Mouse (Mus musculus): ENCODE data around the gene Gm12394. TPM values are rescaled to one million over a fixed set of nuclear protein-coding genes. Genes with fewer than 3 reads are reported as not detected.

The Gm12394 gene
- polyA plus RNA-seq, 1 experiment from 2014 or later: 0.05 TPM

DNA sequence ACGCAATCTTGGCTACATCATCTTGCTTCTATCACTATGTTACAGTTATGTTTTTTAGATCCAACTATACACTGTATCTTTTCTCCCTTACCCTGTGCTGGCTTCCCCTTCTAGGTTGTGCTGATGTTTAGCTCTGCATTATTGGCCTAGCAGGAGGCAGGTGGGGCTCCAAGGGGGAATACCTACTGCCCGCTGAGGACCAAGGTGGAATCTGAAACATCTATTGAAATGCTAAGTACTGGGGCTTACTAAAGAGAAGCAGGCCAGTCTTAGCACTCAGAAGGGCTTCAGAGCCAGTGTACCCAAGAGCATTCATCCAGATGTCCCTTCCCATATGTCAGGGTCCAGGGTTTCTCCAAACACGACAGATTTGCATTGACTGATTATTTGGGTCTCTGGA, 42.3 kb upstream of the Gm12394 start:
- no peak for ATAC-seq
- H3K27ac ChIP-seq (ENCODE audit: low read depth, low read length): no peak overlapping the region
- WGBS: 36% methylated on average over 3 of the region's 3 CpGs

DNA sequence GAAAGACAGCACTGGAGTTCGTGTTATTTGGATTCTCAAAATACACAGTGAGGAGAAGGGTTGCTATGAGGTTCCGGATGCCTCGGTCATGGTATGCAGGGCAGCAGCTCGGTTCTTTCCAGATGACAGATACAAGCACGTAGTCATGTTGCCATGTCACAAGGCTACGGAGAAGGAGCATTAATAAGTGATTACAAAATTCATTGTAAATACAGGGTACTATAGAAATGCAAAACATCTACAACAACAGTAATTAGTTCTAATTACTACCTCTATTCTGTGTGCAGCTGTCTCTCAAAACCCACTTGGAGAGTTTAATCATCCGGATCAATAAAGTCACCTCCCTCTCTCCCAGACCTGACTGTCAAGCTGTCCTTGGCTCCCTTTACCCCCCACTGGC, 38.5 kb upstream of the Gm12394 start:
- Histone ChIP-seq H3K4me3 (ENCODE audit: low read depth, low read length) (no peak overlapping the region), H3K27ac (ENCODE audit: low read depth, low read length) (no peak overlapping the region), H3K36me3 (ENCODE audit: control insufficient read depth, insufficient read depth) (no peaks in the 10 kb centered on the region), H3K27me3 (replicated peaks; ENCODE audit: control insufficient read depth, insufficient read depth, low read length) (no peaks in the 10 kb centered on the region), H3K9ac (ENCODE audit: low read depth, low read length) (no peak overlapping the region), H3K9me3 (ENCODE audit: control insufficient read depth) (no peaks in the 10 kb centered on the region), H3K4me1 (replicated peaks; ENCODE audit: control insufficient read depth, insufficient read depth, low read length) (no peaks in the 10 kb centered on the region), H3K4me2 (replicated peaks; ENCODE audit: low read depth) (no peak overlapping the region)
- no peak for TF ChIP-seq CTCF (IDR thresholded peaks at IDR 0.05; ENCODE audit: low read depth)
- WGBS: 73% methylated on average over 7 of the region's 7 CpGs
- ATAC-seq: no peak

More for the DNA sequence above, 42.3 kb upstream of the Gm12394 start:
- no peak overlapping the region for H3K4me2 ChIP-seq (replicated peaks; ENCODE audit: low read depth)
- H3K9me3 ChIP-seq (ENCODE audit: control insufficient read depth): no peaks in the 10 kb centered on the region
- no peak overlapping the region for H3K9ac ChIP-seq (ENCODE audit: low read depth, low read length)
- no peak overlapping the region for H3K4me3 ChIP-seq (ENCODE audit: low read depth, low read length)
- no peaks in the 10 kb centered on the region for H3K27me3 ChIP-seq (replicated peaks; ENCODE audit: control insufficient read depth, insufficient read depth, low read length)
- TF ChIP-seq CTCF (IDR thresholded peaks at IDR 0.05; ENCODE audit: low read depth): no peak
- H3K4me1 ChIP-seq (replicated peaks; ENCODE audit: control insufficient read depth, insufficient read depth, low read length): no peaks in the 10 kb centered on the region
- H3K36me3 ChIP-seq (ENCODE audit: control insufficient read depth, insufficient read depth): no peaks in the 10 kb centered on the region

DNA sequence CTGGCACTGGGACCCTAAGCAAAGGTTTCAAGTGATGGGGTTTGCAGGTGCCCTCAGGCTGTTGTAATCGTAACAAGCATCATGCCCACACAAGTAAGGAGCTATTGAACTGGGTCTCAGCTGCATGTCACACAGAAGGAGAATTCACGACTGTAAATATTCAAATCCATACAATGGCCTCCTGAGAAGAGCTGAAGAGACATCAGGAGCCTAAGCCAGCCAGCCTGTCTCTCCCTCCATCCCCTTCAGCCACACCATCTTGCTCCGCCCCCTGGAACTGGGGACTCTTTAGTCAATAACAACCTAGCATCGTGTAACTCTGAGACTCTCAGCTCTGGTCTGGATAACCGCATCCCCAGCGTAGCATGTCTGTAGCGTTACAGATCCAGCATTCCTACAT, 34.6 kb upstream of the Gm12394 start:
- Histone ChIP-seq H3K9me3 (ENCODE audit: control insufficient read depth) (no peaks in the 10 kb centered on the region), H3K4me1 (replicated peaks; ENCODE audit: control insufficient read depth, insufficient read depth, low read length) (no peaks in the 10 kb centered on the region), H3K36me3 (ENCODE audit: control insufficient read depth, insufficient read depth) (no peaks in the 10 kb centered on the region), H3K4me3 (ENCODE audit: low read depth, low read length) (no peak overlapping the region), H3K4me2 (replicated peaks; ENCODE audit: low read depth) (no peak overlapping the region), H3K9ac (ENCODE audit: low read depth, low read length) (no peak overlapping the region), H3K27me3 (replicated peaks; ENCODE audit: control insufficient read depth, insufficient read depth, low read length) (no peaks in the 10 kb centered on the region), H3K27ac (ENCODE audit: low read depth, low read length) (no peak overlapping the region)
- TF ChIP-seq CTCF (IDR thresholded peaks at IDR 0.05; ENCODE audit: low read depth): no peak
- ATAC-seq: no peak
- WGBS: 66% methylated on average over 7 of the region's 7 CpGs

DNA sequence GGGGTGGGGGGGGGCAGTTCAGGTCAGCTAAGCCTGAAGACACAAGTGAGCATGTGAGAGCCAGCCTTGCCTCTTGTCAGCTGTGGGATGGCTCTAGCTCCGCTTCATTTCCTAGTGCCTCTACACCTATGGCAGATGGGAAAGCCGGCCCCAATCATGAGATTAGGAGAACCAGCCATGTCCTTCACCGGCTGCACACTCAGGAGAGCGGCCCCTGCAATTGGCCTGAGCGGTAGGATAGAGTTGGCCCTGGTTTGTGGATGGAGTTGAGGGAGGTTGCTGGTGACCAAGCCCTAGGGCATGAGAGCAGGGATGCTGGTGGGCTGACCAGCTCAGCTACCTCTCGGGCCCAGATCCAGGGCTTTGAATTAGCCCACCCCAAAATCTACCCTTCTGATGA, 32.2 kb upstream of the Gm12394 start:
- Histone ChIP-seq H3K36me3 (ENCODE audit: control insufficient read depth, insufficient read depth) (no peaks in the 10 kb centered on the region), H3K27ac (ENCODE audit: low read depth, low read length) (no peak overlapping the region), H3K9ac (ENCODE audit: low read depth, low read length) (no peak overlapping the region), H3K9me3 (ENCODE audit: control insufficient read depth) (no peaks in the 10 kb centered on the region), H3K4me1 (replicated peaks; ENCODE audit: control insufficient read depth, insufficient read depth, low read length) (no peaks in the 10 kb centered on the region), H3K4me3 (ENCODE audit: low read depth, low read length) (no peak overlapping the region), H3K4me2 (replicated peaks; ENCODE audit: low read depth) (no peak overlapping the region), H3K27me3 (replicated peaks; ENCODE audit: control insufficient read depth, insufficient read depth, low read length) (no peaks in the 10 kb centered on the region)
- no peak for ATAC-seq
- TF ChIP-seq CTCF (IDR thresholded peaks at IDR 0.05; ENCODE audit: low read depth): no peak
- WGBS: 93% methylated on average over 6 of the region's 6 CpGs

DNA sequence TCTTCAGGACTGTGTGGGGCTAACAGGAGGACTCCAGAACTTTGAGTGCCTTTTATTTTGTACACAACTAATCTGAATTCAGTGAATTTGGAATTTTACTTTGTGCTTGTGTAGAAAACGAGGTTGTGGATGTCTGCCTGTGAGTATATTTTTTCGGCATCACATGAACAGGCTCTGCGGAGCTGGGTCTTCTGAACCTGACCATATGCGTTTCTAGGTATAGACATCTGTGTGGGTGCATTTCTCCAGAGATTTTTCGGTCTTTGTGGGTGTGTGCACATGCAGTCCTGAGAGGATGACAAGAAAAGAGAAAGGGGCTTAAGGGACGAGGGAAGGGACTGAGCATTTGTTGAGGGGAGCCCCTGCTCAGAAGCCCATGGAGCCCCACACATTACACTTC, 30.4 kb upstream of the Gm12394 start:
- Histone ChIP-seq H3K27ac (ENCODE audit: low read depth, low read length) (no peak overlapping the region), H3K4me1 (replicated peaks; ENCODE audit: control insufficient read depth, insufficient read depth, low read length) (no peaks in the 10 kb centered on the region), H3K9ac (ENCODE audit: low read depth, low read length) (no peak overlapping the region), H3K4me2 (replicated peaks; ENCODE audit: low read depth) (no peak overlapping the region), H3K27me3 (replicated peaks; ENCODE audit: control insufficient read depth, insufficient read depth, low read length) (no peaks in the 10 kb centered on the region), H3K36me3 (ENCODE audit: control insufficient read depth, insufficient read depth) (no peaks in the 10 kb centered on the region), H3K4me3 (ENCODE audit: low read depth, low read length) (no peak overlapping the region), H3K9me3 (ENCODE audit: control insufficient read depth) (no peaks in the 10 kb centered on the region)
- no peak for ATAC-seq
- no peak for TF ChIP-seq CTCF (IDR thresholded peaks at IDR 0.05; ENCODE audit: low read depth)
- WGBS: 89% methylated on average over 6 of the region's 6 CpGs

DNA sequence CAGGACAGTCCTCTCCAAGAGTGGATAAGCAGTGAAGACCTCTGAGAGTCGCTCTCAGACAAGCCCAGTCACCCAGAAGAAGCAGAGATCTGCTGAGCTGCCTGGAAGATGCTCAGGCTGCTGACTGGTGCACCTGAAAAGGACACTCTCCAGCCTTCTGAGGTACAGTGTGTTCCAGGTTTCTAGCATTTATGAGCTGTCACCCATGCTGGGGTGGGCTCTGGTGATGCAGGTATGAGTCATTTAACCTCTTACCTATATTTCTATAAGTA, 24.0 kb upstream of the Gm12394 start:
- TF ChIP-seq CTCF (IDR thresholded peaks at IDR 0.05; ENCODE audit: low read depth): no peak
- ATAC-seq: no peak
- H3K4me3 ChIP-seq (ENCODE audit: low read depth, low read length): no peak overlapping the region

More for the DNA sequence above, 24.0 kb upstream of the Gm12394 start:
- Histone ChIP-seq H3K27ac (ENCODE audit: low read depth, low read length) (no peak overlapping the region), H3K9ac (ENCODE audit: low read depth, low read length) (no peak overlapping the region), H3K27me3 (replicated peaks; ENCODE audit: control insufficient read depth, insufficient read depth, low read length) (no peaks in the 10 kb centered on the region), H3K36me3 (ENCODE audit: control insufficient read depth, insufficient read depth) (no peaks in the 10 kb centered on the region), H3K9me3 (ENCODE audit: control insufficient read depth) (no peaks in the 10 kb centered on the region), H3K4me2 (replicated peaks; ENCODE audit: low read depth) (no peak overlapping the region), H3K4me1 (replicated peaks; ENCODE audit: control insufficient read depth, insufficient read depth, low read length) (no peaks in the 10 kb centered on the region)
- 31% methylated on average over 1 of the region's 1 CpGs for WGBS
